Mouse (Mus musculus): ENCODE results near the gene Insl3. TPM values are rescaled to one million over a fixed set of nuclear protein-coding genes. Genes with fewer than 3 reads are reported as not detected.

The Insl3 gene
- polyA plus RNA-seq (2014; fragmentation: Nextera tagmentation; extraction: Ambion mirVana): 1.2 TPM in 1 of 2 replicates, not detected in the other

GRCm38 (mm10) chr8:71689028-71689427, at the start of gene Insl3:
Gene Insl3 (plus strand): TSS chr8:71689214.
- H3K4me1 ChIP-seq (ENCODE audit: control insufficient read depth, insufficient read depth, low read length): 0 out of 2 replicates have a peak, but pooled peaks cover 9% of the 10 kb centered on the region
- peaks cover 100% of the 10 kb centered on the region for H3K27me3 ChIP-seq (ENCODE audit: control insufficient read depth, insufficient read depth, low read length)
- no peak within 1 kb of the TSS for H3K9ac ChIP-seq (ENCODE audit: low read depth, low read length)
- no peak for ATAC-seq (ENCODE audit: low FRiP score, low TSS enrichment)
- H3K27ac ChIP-seq (ENCODE audit: low read depth, low read length): no peak within 1 kb of the TSS
- peak within 1 kb of the TSS; percentile 12; the same call in 1 of the 2 replicates for H3K4me3 ChIP-seq (ENCODE audit: low read length)
- H3K36me3 ChIP-seq (ENCODE audit: control insufficient read depth, insufficient read depth, low read length): no peaks in the 10 kb centered on the region
- H3K9me3 ChIP-seq (ENCODE audit: control insufficient read depth, low read length): no peaks in the 10 kb centered on the region; the same call in 1 of the 2 replicates
- H3K4me2 ChIP-seq (replicated peaks; ENCODE audit: low read depth, low read length): no peak within 1 kb of the TSS
- WGBS: 4% methylated on average over 33 of the region's 33 CpGs

- Histone ChIP-seq H3K9ac (ENCODE audit: low read depth, low read length) (no peak overlapping the region), H3K27ac (ENCODE audit: low read depth, low read length) (no peak overlapping the region), H3K4me1 (ENCODE audit: control insufficient read depth, insufficient read depth, low read length) (no peaks in the 10 kb centered on the region), H3K4me2 (replicated peaks; ENCODE audit: low read depth, low read length) (no peak overlapping the region), H3K27me3 (ENCODE audit: control insufficient read depth, insufficient read depth, low read length) (no peaks in the 10 kb centered on the region; the same call in 1 of the 2 replicates), H3K9me3 (ENCODE audit: control insufficient read depth, low read length) (no peaks in the 10 kb centered on the region), H3K36me3 (ENCODE audit: control insufficient read depth, insufficient read depth, low read length) (no peaks in the 10 kb centered on the region), H3K4me3 (ENCODE audit: low read length) (no peak overlapping the region)
- WGBS: 90% methylated on average over 4 of the region's 4 CpGs
- ATAC-seq (ENCODE audit: low FRiP score, low TSS enrichment): no peak
Measured at GRCm38 (mm10) chr8:71639318-71639717, 49.7 kb upstream of the Insl3 start.

- WGBS: 83% methylated on average over 9 of the region's 9 CpGs
- Histone ChIP-seq H3K4me1 (ENCODE audit: control insufficient read depth, insufficient read depth, low read length) (no peaks in the 10 kb centered on the region), H3K9me3 (ENCODE audit: control insufficient read depth, low read length) (no peaks in the 10 kb centered on the region), H3K36me3 (ENCODE audit: control insufficient read depth, insufficient read depth, low read length) (no peaks in the 10 kb centered on the region), H3K27ac (ENCODE audit: low read depth, low read length) (no peak overlapping the region), H3K27me3 (ENCODE audit: control insufficient read depth, insufficient read depth, low read length) (no peaks in the 10 kb centered on the region), H3K9ac (ENCODE audit: low read depth, low read length) (no peak overlapping the region), H3K4me2 (replicated peaks; ENCODE audit: low read depth, low read length) (no peak overlapping the region), H3K4me3 (ENCODE audit: low read length) (no peak overlapping the region)
- ATAC-seq (ENCODE audit: low FRiP score, low TSS enrichment): no peak
Measured at GRCm38 (mm10) chr8:71645510-71645909, 43.5 kb upstream of the Insl3 start.

- H3K9me3 ChIP-seq (ENCODE audit: control insufficient read depth, low read length): no peaks in the 10 kb centered on the region
- peak; percentile 55; the same call in 1 of the 2 replicates for ATAC-seq (ENCODE audit: low FRiP score, low TSS enrichment)
- H3K27ac ChIP-seq (ENCODE audit: low read depth, low read length): no peak overlapping the region
- no peaks in the 10 kb centered on the region for H3K36me3 ChIP-seq (ENCODE audit: control insufficient read depth, insufficient read depth, low read length)
- peak overlapping the region; percentile 47 for H3K4me2 ChIP-seq (replicated peaks; ENCODE audit: low read depth, low read length)
- no peak overlapping the region for H3K9ac ChIP-seq (ENCODE audit: low read depth, low read length)
- peak overlapping the region; percentile 13; the same call in 1 of the 2 replicates for H3K4me3 ChIP-seq (ENCODE audit: low read length)
- H3K4me1 ChIP-seq (ENCODE audit: control insufficient read depth, insufficient read depth, low read length): peaks cover 8% of the 10 kb centered on the region; the same call in 1 of the 2 replicates
- H3K27me3 ChIP-seq (ENCODE audit: control insufficient read depth, insufficient read depth, low read length): peaks cover 43% of the 10 kb centered on the region
- WGBS: 2% methylated on average over 23 of the region's 24 CpGs
Measured at GRCm38 (mm10) chr8:71654600-71654999, 34.4 kb upstream of the Insl3 start.

GRCm38 (mm10) chr8:71657816-71658215, 31.2 kb upstream of the Insl3 start:
- ATAC-seq (ENCODE audit: low FRiP score, low TSS enrichment): no peak
- Histone ChIP-seq H3K9ac (ENCODE audit: low read depth, low read length) (no peak overlapping the region), H3K27me3 (ENCODE audit: control insufficient read depth, insufficient read depth, low read length) (peaks cover 57% of the 10 kb centered on the region), H3K4me3 (ENCODE audit: low read length) (no peak overlapping the region), H3K4me2 (replicated peaks; ENCODE audit: low read depth, low read length) (no peak overlapping the region), H3K9me3 (ENCODE audit: control insufficient read depth, low read length) (no peaks in the 10 kb centered on the region), H3K36me3 (ENCODE audit: control insufficient read depth, insufficient read depth, low read length) (no peaks in the 10 kb centered on the region), H3K27ac (ENCODE audit: low read depth, low read length) (no peak overlapping the region), H3K4me1 (ENCODE audit: control insufficient read depth, insufficient read depth, low read length) (peaks cover 8% of the 10 kb centered on the region; the same call in 1 of the 2 replicates)
- WGBS: 20% methylated on average over 9 of the region's 9 CpGs

- WGBS: 31% methylated on average over 17 of the region's 17 CpGs
- Histone ChIP-seq H3K27ac (ENCODE audit: low read depth, low read length) (no peak overlapping the region), H3K4me3 (ENCODE audit: low read length) (no peak overlapping the region), H3K9me3 (ENCODE audit: control insufficient read depth, low read length) (no peaks in the 10 kb centered on the region), H3K27me3 (ENCODE audit: control insufficient read depth, insufficient read depth, low read length) (peaks cover 59% of the 10 kb centered on the region), H3K4me2 (replicated peaks; ENCODE audit: low read depth, low read length) (no peak overlapping the region), H3K36me3 (ENCODE audit: control insufficient read depth, insufficient read depth, low read length) (no peaks in the 10 kb centered on the region), H3K4me1 (ENCODE audit: control insufficient read depth, insufficient read depth, low read length) (peaks cover 8% of the 10 kb centered on the region; the same call in 1 of the 2 replicates), H3K9ac (ENCODE audit: low read depth, low read length) (no peak overlapping the region)
- no peak for ATAC-seq (ENCODE audit: low FRiP score, low TSS enrichment)
Measured at GRCm38 (mm10) chr8:71658515-71659049, 30.4 kb upstream of the Insl3 start.

- no peak overlapping the region for H3K27ac ChIP-seq (ENCODE audit: low read depth, low read length)
- no peak overlapping the region for H3K4me3 ChIP-seq (ENCODE audit: low read length)
- peaks cover 55% of the 10 kb centered on the region for H3K27me3 ChIP-seq (ENCODE audit: control insufficient read depth, insufficient read depth, low read length)
- no peak for ATAC-seq (ENCODE audit: low FRiP score, low TSS enrichment)
- H3K36me3 ChIP-seq (ENCODE audit: control insufficient read depth, insufficient read depth, low read length): no peaks in the 10 kb centered on the region
- H3K9ac ChIP-seq (ENCODE audit: low read depth, low read length): no peak overlapping the region
- no peak overlapping the region for H3K4me2 ChIP-seq (replicated peaks; ENCODE audit: low read depth, low read length)
- H3K9me3 ChIP-seq (ENCODE audit: control insufficient read depth, low read length): no peaks in the 10 kb centered on the region
- WGBS: 74% methylated on average over 1 of the region's 1 CpGs
- H3K4me1 ChIP-seq (ENCODE audit: control insufficient read depth, insufficient read depth, low read length): peaks cover 6% of the 10 kb centered on the region; the same call in 1 of the 2 replicates
Measured at GRCm38 (mm10) chr8:71659751-71660150, 29.3 kb upstream of the Insl3 start.

GRCm38 (mm10) chr8:71660325-71661120, 28.5 kb upstream of the Insl3 start:
- H3K36me3 ChIP-seq (ENCODE audit: control insufficient read depth, insufficient read depth, low read length): no peaks in the 10 kb centered on the region
- no peak overlapping the region for H3K4me2 ChIP-seq (replicated peaks; ENCODE audit: low read depth, low read length)
- no peak overlapping the region for H3K27ac ChIP-seq (ENCODE audit: low read depth, low read length)
- peaks cover 47% of the 10 kb centered on the region for H3K27me3 ChIP-seq (ENCODE audit: control insufficient read depth, insufficient read depth, low read length)
- ATAC-seq (ENCODE audit: low FRiP score, low TSS enrichment): peak; percentile 65
- H3K9ac ChIP-seq (ENCODE audit: low read depth, low read length): no peak overlapping the region
- no peak overlapping the region for H3K4me3 ChIP-seq (ENCODE audit: low read length)
- H3K4me1 ChIP-seq (ENCODE audit: control insufficient read depth, insufficient read depth, low read length): peaks cover 4% of the 10 kb centered on the region; the same call in 1 of the 2 replicates
- 7% methylated on average over 36 of the region's 36 CpGs for WGBS
- no peaks in the 10 kb centered on the region for H3K9me3 ChIP-seq (ENCODE audit: control insufficient read depth, low read length)

Data from kidney, embryonic 14.5 days (tissue).